Mouse (Mus musculus): ENCODE data around the gene Asb10. TPM values are rescaled to one million over a fixed set of nuclear protein-coding genes. Genes with fewer than 3 reads are reported as not detected.

The Asb10 gene
- total and polyA plus RNA-seq, 2 experiments: 0.10 TPM; not detected in 1

DNA sequence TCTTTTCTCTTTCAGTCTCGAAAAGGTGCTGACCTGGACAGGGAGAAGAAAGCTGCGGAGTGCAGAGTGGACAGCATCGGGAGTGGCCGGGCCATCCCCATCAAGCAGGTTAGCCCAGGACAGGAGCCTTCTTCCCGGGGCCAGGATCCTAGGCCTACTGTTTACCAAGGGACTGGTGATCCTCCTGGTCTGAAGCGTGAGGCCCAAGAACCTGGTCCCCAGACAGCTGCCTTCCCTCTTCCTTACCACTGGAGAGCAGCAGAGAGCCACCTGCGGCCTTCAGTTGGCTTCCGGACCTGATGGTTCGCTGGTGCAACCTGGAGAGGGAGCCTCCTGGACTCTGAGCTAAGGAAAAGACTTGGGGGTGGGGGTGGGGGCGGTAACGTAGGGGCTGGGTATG lies 57.5 kb downstream of the Asb10 start:
- TF ChIP-seq CTCF (IDR thresholded peaks at IDR 0.05; ENCODE audit: low read depth, low read length) (peak; percentile 93), POLR2A (IDR thresholded peaks at IDR 0.05; ENCODE audit: extremely low read depth, insufficient read depth, low read length) (no peak)
- H3K4me3 ChIP-seq (ENCODE audit: insufficient read depth, low read depth, low read length): peak overlapping the region; percentile 42
- DNase-seq (ENCODE audit: extremely low read depth, low read depth, low spot score): peak; percentile 72
- peak overlapping the region; percentile 54 for H3K9ac ChIP-seq (ENCODE audit: low read depth, low read length)
- no peaks in the 10 kb centered on the region for H3K27me3 ChIP-seq (ENCODE audit: control insufficient read depth, insufficient read depth, low read length)
- H3K27ac ChIP-seq (replicated peaks; ENCODE audit: insufficient read depth, low read depth, low read length): peak overlapping the region; percentile 84
- H3K79me2 ChIP-seq (ENCODE audit: control insufficient read depth, insufficient read depth, low read length): no peaks in the 10 kb centered on the region
- H3K4me1 ChIP-seq (ENCODE audit: control insufficient read depth, insufficient read depth, low read length): peaks cover 10% of the 10 kb centered on the region
- no peaks in the 10 kb centered on the region; the same call in 1 of the 2 replicates for H3K36me3 ChIP-seq (ENCODE audit: control insufficient read depth, insufficient read depth, low read length)
- 13% methylated on average over 11 of the region's 11 CpGs for WGBS

Other genes with a start within 250 kb of the Asb10 start
- gene Kcnh2, start 189.4 kb downstream of the Asb10 start, total RNA-seq (2014; rRNA removed): 0.13 TPM in 1 of 2 replicates, not detected in the other
- gene Kcnh2, start 189.4 kb downstream of the Asb10 start, polyA plus RNA-seq (2012; rRNA removed): 0.21 TPM in 1 of 2 replicates, not detected in the other
- 1.1 and 2.0 TPM in 2 replicates for gene Nos3, start 176.2 kb downstream of the Asb10 start, total RNA-seq (2014; rRNA removed)
- gene Nos3, start 176.2 kb downstream of the Asb10 start, polyA plus RNA-seq (2012; rRNA removed): 2.6 and 2.9 TPM in 2 replicates
- gene Atg9b, start 148.8 kb downstream of the Asb10 start, total RNA-seq (2014; rRNA removed): 0.09 and 0.27 TPM in 2 replicates
- gene Atg9b, start 148.8 kb downstream of the Asb10 start, polyA plus RNA-seq (2012; rRNA removed): 0.05 and 0.35 TPM in 2 replicates
- 21.5 and 25.2 TPM in 2 replicates for gene Abcb8, start 147.3 kb downstream of the Asb10 start, total RNA-seq (2014; rRNA removed)
- 69.9 and 71.0 TPM in 2 replicates for gene Abcb8, start 147.3 kb downstream of the Asb10 start, polyA plus RNA-seq (2012; rRNA removed)
- gene Asic3, start 127.6 kb downstream of the Asb10 start, total RNA-seq (2014; rRNA removed): not detected in 2 replicates
- gene Asic3, start 127.6 kb downstream of the Asb10 start, polyA plus RNA-seq (2012; rRNA removed): 0.12 and 0.84 TPM in 2 replicates
- gene Cdk5, start 117.4 kb downstream of the Asb10 start, total RNA-seq (2014; rRNA removed): 9.5 and 10.0 TPM in 2 replicates
- 34.6 and 38.4 TPM in 2 replicates for gene Cdk5, start 117.4 kb downstream of the Asb10 start, polyA plus RNA-seq (2012; rRNA removed)
- gene Slc4a2, start 117.1 kb downstream of the Asb10 start, total RNA-seq (2014; rRNA removed): 15.4 and 22.7 TPM in 2 replicates
- 33.5 and 40.4 TPM in 2 replicates for gene Slc4a2, start 117.1 kb downstream of the Asb10 start, polyA plus RNA-seq (2012; rRNA removed)
- gene Fastk, start 95.7 kb downstream of the Asb10 start, total RNA-seq (2014; rRNA removed): 22.3 and 28.5 TPM in 2 replicates
- 104 and 166 TPM in 2 replicates for gene Fastk, start 95.7 kb downstream of the Asb10 start, polyA plus RNA-seq (2012; rRNA removed)
- 5.2 and 6.2 TPM in 2 replicates for gene Tmub1, start 93.1 kb downstream of the Asb10 start, total RNA-seq (2014; rRNA removed)
- 30.7 and 35.2 TPM in 2 replicates for gene Tmub1, start 93.1 kb downstream of the Asb10 start, polyA plus RNA-seq (2012; rRNA removed)
- 13.8 and 17.9 TPM in 2 replicates for gene Agap3, start 88.8 kb downstream of the Asb10 start, total RNA-seq (2014; rRNA removed)
- 33.7 and 37.8 TPM in 2 replicates for gene Agap3, start 88.8 kb downstream of the Asb10 start, polyA plus RNA-seq (2012; rRNA removed)
- not detected in 2 replicates for gene Gbx1, start 13.8 kb downstream of the Asb10 start, total RNA-seq (2014; rRNA removed)
- 0.02 TPM in 1 of 2 replicates, not detected in the other for gene Gbx1, start 13.8 kb downstream of the Asb10 start, polyA plus RNA-seq (2012; rRNA removed)
- gene 4931409K22Rik, start 15.8 kb upstream of the Asb10 start, total RNA-seq (2014; rRNA removed): not detected in 2 replicates
- gene 4931409K22Rik, start 15.8 kb upstream of the Asb10 start, polyA plus RNA-seq (2012; rRNA removed): not detected in 2 replicates
- gene Abcf2, start 36.5 kb upstream of the Asb10 start, total RNA-seq (2014; rRNA removed): 25.0 and 25.9 TPM in 2 replicates
- gene Abcf2, start 36.5 kb upstream of the Asb10 start, polyA plus RNA-seq (2012; rRNA removed): 27.1 and 31.9 TPM in 2 replicates
- gene Chpf2, start 45.8 kb upstream of the Asb10 start, total RNA-seq (2014; rRNA removed): 9.5 and 14.2 TPM in 2 replicates
- 21.1 and 22.4 TPM in 2 replicates for gene Chpf2, start 45.8 kb upstream of the Asb10 start, polyA plus RNA-seq (2012; rRNA removed)
- 0.55 and 1.3 TPM in 2 replicates for gene Smarcd3, start 83.4 kb upstream of the Asb10 start, total RNA-seq (2014; rRNA removed)
- gene Smarcd3, start 83.4 kb upstream of the Asb10 start, polyA plus RNA-seq (2012; rRNA removed): 1.3 TPM in 2 replicates
- 14.4 and 19.6 TPM in 2 replicates for gene Nub1, start 144.6 kb upstream of the Asb10 start, total RNA-seq (2014; rRNA removed)
- 19.9 and 20.2 TPM in 2 replicates for gene Nub1, start 144.6 kb upstream of the Asb10 start, polyA plus RNA-seq (2012; rRNA removed)
- 0.27 and 0.28 TPM in 2 replicates for gene Wdr86, start 189.7 kb upstream of the Asb10 start, total RNA-seq (2014; rRNA removed)
- gene Wdr86, start 189.7 kb upstream of the Asb10 start, polyA plus RNA-seq (2012; rRNA removed): 0.26 and 1.0 TPM in 2 replicates
- 1.0 and 1.4 TPM in 2 replicates for gene Crygn, start 217.0 kb upstream of the Asb10 start, total RNA-seq (2014; rRNA removed)
- gene Crygn, start 217.0 kb upstream of the Asb10 start, polyA plus RNA-seq (2012; rRNA removed): 1.0 and 1.9 TPM in 2 replicates